Mouse (Mus musculus) inflammation-experienced regulatory T-cells, adult 16 weeks (primary cell): Measurements from ENCODE around the gene Gmcl1. TPM values are rescaled to one million over a fixed set of nuclear protein-coding genes. Genes with fewer than 3 reads are reported as not detected.

Experiments
- polyA plus RNA-seq: library from polyadenylated mRNA; unstranded; fragments of 100-300 nt; shearing (Covaris generic); gene quantifications from one replicate; pipeline ENCODE4 v1.2.1, GENCODE M21; 2017

Gmcl1 gene
- 16.6 TPM for polyA plus RNA-seq

GRCm38 (mm10) chr6:86733183-86733876, at the start of gene Gmcl1:
TSS of gene Gmcl1 (minus strand) at chr6:86733383.

GRCm38 (mm10) chr6:86683872-86684654, 49.1 kb downstream of the Gmcl1 start, which contains the start of gene Snrnp27:
TSS of gene Snrnp27 (minus strand) at chr6:86684522.

GRCm38 (mm10) chr6:86668580-86669239, 64.5 kb downstream of the Gmcl1 start, which contains the start of gene Mxd1:
TSS of gene Mxd1 (minus strand) at chr6:86669161.

Other genes with a start within 250 kb of the Gmcl1 start
- gene Pcbp1, start 207.1 kb downstream of the Gmcl1 start, polyA plus RNA-seq, result 48.1 TPM
- not detected for gene Asprv1, start 105.2 kb downstream of the Gmcl1 start, polyA plus RNA-seq
- 42.6 TPM for gene Mxd1, start 64.2 kb downstream of the Gmcl1 start, polyA plus RNA-seq
- 90.3 TPM for gene Snrnp27, start 48.9 kb downstream of the Gmcl1 start, polyA plus RNA-seq
- 20.5 TPM for gene Anxa4, start 60.2 kb upstream of the Gmcl1 start, polyA plus RNA-seq
- gene Aak1, start 116.1 kb upstream of the Gmcl1 start, polyA plus RNA-seq, result 64.4 TPM